Mouse (Mus musculus): ENCODE results near the gene Dpp6. TPM values are rescaled to one million over a fixed set of nuclear protein-coding genes. Genes with fewer than 3 reads are reported as not detected.

Gene Dpp6
- polyA plus RNA-seq, 1 experiment from 2014 or later: 5.5 TPM

DNA sequence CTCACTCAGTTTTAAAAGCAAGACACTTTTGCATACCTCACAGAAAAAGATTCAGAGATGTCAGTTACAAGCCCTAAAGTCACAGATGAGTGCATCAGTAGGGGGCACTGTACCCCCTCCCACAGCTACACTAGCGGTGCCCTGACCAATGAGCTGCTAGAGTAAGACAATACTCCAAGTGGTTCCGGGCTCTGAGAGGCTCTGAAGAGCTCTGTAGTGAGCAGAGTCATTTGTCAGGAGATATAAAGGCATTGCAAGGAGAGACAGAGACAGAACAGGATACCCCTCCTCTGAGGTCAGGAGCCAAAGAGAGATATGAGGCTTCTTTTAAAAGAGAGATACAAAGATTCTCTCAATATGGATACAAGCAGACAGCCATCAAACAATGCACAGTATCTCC lies 305.5 kb downstream of the Dpp6 start:
- no peaks in the 10 kb centered on the region for H3K36me3 ChIP-seq (ENCODE audit: control insufficient read depth, insufficient read depth, low read length)
- H3K4me2 ChIP-seq (ENCODE audit: low read depth, low read length): no peak overlapping the region
- ATAC-seq (ENCODE audit: low read depth) (no peak), DNase-seq (ENCODE audit: low spot score) (no peak)
- no peaks in the 10 kb centered on the region for H3K4me1 ChIP-seq (ENCODE audit: control insufficient read depth, insufficient read depth, low read length)
- no peak overlapping the region for H3K27ac ChIP-seq (replicated peaks; ENCODE audit: low read depth, low read length)
- no peak overlapping the region for H3K4me3 ChIP-seq (ENCODE audit: low read depth, low read length)
- H3K9ac ChIP-seq (ENCODE audit: low read depth, low read length): no peak overlapping the region
- no peaks in the 10 kb centered on the region for H3K9me3 ChIP-seq (ENCODE audit: control insufficient read depth, low read length)
- no peaks in the 10 kb centered on the region for H3K27me3 ChIP-seq (replicated peaks; ENCODE audit: control insufficient read depth, insufficient read depth, low read length)
- WGBS: 40% methylated on average over 2 of the region's 2 CpGs

DNA sequence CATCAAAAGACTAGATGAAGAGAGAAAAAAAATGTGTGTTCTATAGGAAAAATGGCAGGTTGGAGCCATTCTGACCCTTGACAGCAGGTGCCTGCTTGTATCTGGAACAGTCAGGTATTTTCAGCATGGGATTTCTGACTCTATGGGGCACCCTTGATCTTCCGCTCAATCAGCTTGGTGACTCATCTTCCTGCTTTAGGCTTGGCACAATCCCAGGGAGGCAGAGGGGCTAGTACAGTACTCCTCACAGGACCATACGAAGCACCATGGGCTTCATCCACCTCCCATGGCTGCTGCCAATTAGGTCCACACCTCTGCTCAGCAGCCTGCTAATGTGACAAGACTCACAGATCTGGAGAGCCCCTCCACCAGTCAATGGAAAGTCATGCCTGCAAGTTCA lies 305.9 kb downstream of the Dpp6 start:
- Histone ChIP-seq H3K9me3 (ENCODE audit: control insufficient read depth, low read length) (no peaks in the 10 kb centered on the region), H3K4me1 (ENCODE audit: control insufficient read depth, insufficient read depth, low read length) (no peaks in the 10 kb centered on the region), H3K4me3 (ENCODE audit: low read depth, low read length) (no peak overlapping the region), H3K9ac (ENCODE audit: low read depth, low read length) (no peak overlapping the region), H3K27me3 (replicated peaks; ENCODE audit: control insufficient read depth, insufficient read depth, low read length) (no peaks in the 10 kb centered on the region), H3K27ac (replicated peaks; ENCODE audit: low read depth, low read length) (no peak overlapping the region), H3K36me3 (ENCODE audit: control insufficient read depth, insufficient read depth, low read length) (no peaks in the 10 kb centered on the region), H3K4me2 (ENCODE audit: low read depth, low read length) (no peak overlapping the region)
- no peak for ATAC-seq (ENCODE audit: low read depth)
- DNase-seq (ENCODE audit: low spot score): no peak
- WGBS: 89% methylated on average over 2 of the region's 2 CpGs

DNA sequence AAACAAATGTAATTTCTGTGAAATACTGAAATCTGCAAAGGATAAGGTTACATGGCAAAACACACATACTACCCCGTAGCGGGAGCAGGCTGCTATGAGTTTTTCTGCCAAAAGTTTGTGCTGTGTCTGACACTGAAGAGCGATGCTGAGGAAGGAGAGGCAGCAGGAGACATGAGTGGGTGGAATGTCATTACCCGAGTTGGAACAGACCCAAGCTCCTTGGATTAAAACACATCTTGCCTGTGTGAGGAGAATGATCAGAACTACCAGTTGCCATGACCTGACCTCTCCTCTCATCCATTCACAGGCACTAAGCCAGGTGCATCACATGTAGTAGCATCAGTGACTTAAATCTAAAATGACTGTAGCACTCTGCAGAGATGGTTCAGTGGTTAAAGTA lies 309.0 kb downstream of the Dpp6 start:
- H3K4me1 ChIP-seq (ENCODE audit: control insufficient read depth, insufficient read depth, low read length): no peaks in the 10 kb centered on the region
- no peaks in the 10 kb centered on the region for H3K9me3 ChIP-seq (ENCODE audit: control insufficient read depth, low read length)
- H3K27me3 ChIP-seq (replicated peaks; ENCODE audit: control insufficient read depth, insufficient read depth, low read length): no peaks in the 10 kb centered on the region
- no peak overlapping the region for H3K9ac ChIP-seq (ENCODE audit: low read depth, low read length)
- H3K4me2 ChIP-seq (ENCODE audit: low read depth, low read length): no peak overlapping the region
- no peaks in the 10 kb centered on the region for H3K36me3 ChIP-seq (ENCODE audit: control insufficient read depth, insufficient read depth, low read length)
- ATAC-seq (ENCODE audit: low read depth): no peak
- WGBS: 72% methylated on average over 4 of the region's 4 CpGs
- DNase-seq (ENCODE audit: low spot score): no peak
- no peak overlapping the region for H3K4me3 ChIP-seq (ENCODE audit: low read depth, low read length)
- H3K27ac ChIP-seq (replicated peaks; ENCODE audit: low read depth, low read length): no peak overlapping the region

DNA sequence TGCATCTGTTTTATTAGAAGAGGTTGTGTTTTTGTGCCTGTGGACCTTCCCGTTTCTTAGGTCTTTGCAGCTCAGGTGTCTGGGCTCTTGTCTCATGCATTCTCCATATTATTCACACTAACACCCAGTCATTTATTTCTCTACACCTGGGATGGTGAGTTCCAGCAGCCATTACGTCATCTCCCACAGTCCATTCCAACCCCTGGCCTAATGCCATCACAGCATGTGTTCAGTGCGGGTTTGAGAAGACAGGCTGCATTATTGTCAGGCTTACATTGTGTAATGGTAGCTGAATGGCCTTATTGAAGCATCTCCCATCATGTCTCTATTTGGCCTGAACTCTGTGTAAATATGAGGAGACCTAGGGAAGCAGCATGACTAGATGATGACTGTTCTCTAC lies 316.2 kb downstream of the Dpp6 start:
- 69% methylated on average over 3 of the region's 3 CpGs for WGBS

DNA sequence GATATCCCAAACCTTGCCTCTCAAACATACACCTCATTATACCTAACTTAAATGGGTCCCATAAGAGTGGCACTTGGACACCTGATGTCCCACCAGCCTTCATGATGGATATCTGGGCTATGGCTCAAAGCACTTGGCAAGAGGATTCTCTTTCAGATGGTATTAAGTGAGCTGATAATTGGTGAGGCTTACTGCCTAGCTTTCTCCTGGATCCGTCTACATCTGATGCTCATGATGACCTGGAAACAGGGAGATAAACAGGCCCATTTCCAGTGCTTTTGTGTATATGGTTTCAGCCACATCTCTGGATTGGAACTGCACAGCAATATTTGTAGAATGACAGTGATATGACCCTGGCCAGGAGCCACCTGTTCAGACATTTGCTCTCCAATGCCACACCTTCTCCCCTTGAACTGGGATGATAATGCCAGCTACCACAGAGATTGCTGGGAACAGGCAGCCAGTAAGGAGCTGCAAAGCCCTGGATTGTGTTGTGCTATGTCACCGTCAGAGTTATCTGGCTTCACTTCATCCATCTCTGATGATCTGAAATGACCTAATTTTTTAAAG lies 317.5 kb downstream of the Dpp6 start:
- DNase-seq (ENCODE audit: low spot score) (no peak), ATAC-seq (ENCODE audit: low read depth) (no peak)
- Histone ChIP-seq H3K9ac (ENCODE audit: low read depth, low read length) (no peak overlapping the region), H3K4me1 (ENCODE audit: control insufficient read depth, insufficient read depth, low read length) (no peaks in the 10 kb centered on the region), H3K27ac (replicated peaks; ENCODE audit: low read depth, low read length) (no peak overlapping the region), H3K9me3 (ENCODE audit: control insufficient read depth, low read length) (no peaks in the 10 kb centered on the region), H3K4me3 (ENCODE audit: low read depth, low read length) (no peak overlapping the region), H3K4me2 (ENCODE audit: low read depth, low read length) (no peak overlapping the region), H3K27me3 (replicated peaks; ENCODE audit: control insufficient read depth, insufficient read depth, low read length) (no peaks in the 10 kb centered on the region), H3K36me3 (ENCODE audit: control insufficient read depth, insufficient read depth, low read length) (no peaks in the 10 kb centered on the region)
- WGBS: 76% methylated on average over 2 of the region's 2 CpGs

More for the DNA sequence above, 316.2 kb downstream of the Dpp6 start:
- Histone ChIP-seq H3K4me2 (ENCODE audit: low read depth, low read length) (no peak overlapping the region), H3K9me3 (ENCODE audit: control insufficient read depth, low read length) (no peaks in the 10 kb centered on the region), H3K36me3 (ENCODE audit: control insufficient read depth, insufficient read depth, low read length) (no peaks in the 10 kb centered on the region), H3K4me3 (ENCODE audit: low read depth, low read length) (no peak overlapping the region), H3K27ac (replicated peaks; ENCODE audit: low read depth, low read length) (no peak overlapping the region), H3K4me1 (ENCODE audit: control insufficient read depth, insufficient read depth, low read length) (no peaks in the 10 kb centered on the region), H3K27me3 (replicated peaks; ENCODE audit: control insufficient read depth, insufficient read depth, low read length) (no peaks in the 10 kb centered on the region), H3K9ac (ENCODE audit: low read depth, low read length) (no peak overlapping the region)
- no peak for ATAC-seq (ENCODE audit: low read depth)
- DNase-seq (ENCODE audit: low spot score): no peak

DNA sequence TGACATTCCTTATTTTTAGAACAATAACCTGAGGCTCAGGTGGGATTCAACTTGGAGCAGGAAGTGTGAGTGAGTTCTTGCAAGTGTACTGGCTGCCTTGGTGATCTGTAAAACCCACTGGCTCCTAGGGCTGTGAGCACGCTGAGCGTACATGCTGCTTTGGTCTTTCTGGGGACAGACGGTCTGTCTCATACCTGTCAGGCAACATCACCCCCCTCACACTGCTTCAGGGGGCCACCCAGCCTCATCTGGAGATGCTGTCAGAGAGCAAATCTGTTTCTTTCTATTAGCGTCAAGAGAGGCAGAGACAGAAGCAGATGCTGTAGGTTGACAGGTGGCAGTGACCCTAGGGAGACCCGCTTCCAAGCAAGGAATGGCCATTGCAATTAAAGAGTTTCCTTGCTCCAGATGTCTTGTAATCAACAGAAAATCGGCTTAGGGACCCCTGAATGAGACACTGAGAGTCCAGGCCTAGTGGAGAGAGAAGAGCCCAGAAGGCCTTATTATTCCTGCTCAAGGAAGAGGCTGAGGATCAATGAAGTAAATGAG lies 330.5 kb downstream of the Dpp6 start:
- Histone ChIP-seq H3K27ac (replicated peaks; ENCODE audit: low read depth, low read length) (no peak overlapping the region), H3K4me2 (ENCODE audit: low read depth, low read length) (no peak overlapping the region), H3K9me3 (ENCODE audit: control insufficient read depth, low read length) (no peaks in the 10 kb centered on the region), H3K9ac (ENCODE audit: low read depth, low read length) (no peak overlapping the region), H3K27me3 (replicated peaks; ENCODE audit: control insufficient read depth, insufficient read depth, low read length) (no peaks in the 10 kb centered on the region), H3K36me3 (ENCODE audit: control insufficient read depth, insufficient read depth, low read length) (no peaks in the 10 kb centered on the region), H3K4me3 (ENCODE audit: low read depth, low read length) (no peak overlapping the region), H3K4me1 (ENCODE audit: control insufficient read depth, insufficient read depth, low read length) (no peaks in the 10 kb centered on the region)
- ATAC-seq (ENCODE audit: low read depth): no peak
- 67% methylated on average over 6 of the region's 6 CpGs for WGBS
- peak; percentile 2 for DNase-seq (ENCODE audit: low spot score)

DNA sequence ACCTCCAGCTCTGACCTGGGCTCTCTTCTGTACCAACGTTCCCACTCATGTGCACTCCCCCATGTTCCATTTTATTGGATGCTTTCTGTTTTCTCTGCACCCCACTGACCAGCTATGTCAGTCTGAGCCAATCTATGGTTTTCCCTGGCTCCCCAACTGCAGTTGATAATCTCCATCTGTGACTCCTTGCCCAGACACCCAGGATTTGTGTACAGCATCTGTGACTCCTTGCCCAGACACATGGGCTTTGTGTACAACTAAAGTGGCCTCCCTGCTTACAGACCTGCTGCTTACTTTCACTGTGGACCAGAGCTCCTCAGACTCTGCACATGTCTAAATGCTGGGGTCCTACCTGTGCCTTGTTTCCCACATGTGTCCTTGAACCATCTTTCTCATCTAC lies 334.0 kb downstream of the Dpp6 start:
- Histone ChIP-seq H3K4me2 (ENCODE audit: low read depth, low read length) (no peak overlapping the region), H3K27me3 (replicated peaks; ENCODE audit: control insufficient read depth, insufficient read depth, low read length) (no peaks in the 10 kb centered on the region), H3K4me1 (ENCODE audit: control insufficient read depth, insufficient read depth, low read length) (no peaks in the 10 kb centered on the region), H3K27ac (replicated peaks; ENCODE audit: low read depth, low read length) (no peak overlapping the region), H3K36me3 (ENCODE audit: control insufficient read depth, insufficient read depth, low read length) (no peaks in the 10 kb centered on the region), H3K9ac (ENCODE audit: low read depth, low read length) (no peak overlapping the region), H3K4me3 (ENCODE audit: low read depth, low read length) (no peak overlapping the region), H3K9me3 (ENCODE audit: control insufficient read depth, low read length) (no peaks in the 10 kb centered on the region)
- DNase-seq (ENCODE audit: low spot score): no peak
- 67% methylated on average over 1 of the region's 1 CpGs for WGBS
- no peak for ATAC-seq (ENCODE audit: low read depth)

DNA sequence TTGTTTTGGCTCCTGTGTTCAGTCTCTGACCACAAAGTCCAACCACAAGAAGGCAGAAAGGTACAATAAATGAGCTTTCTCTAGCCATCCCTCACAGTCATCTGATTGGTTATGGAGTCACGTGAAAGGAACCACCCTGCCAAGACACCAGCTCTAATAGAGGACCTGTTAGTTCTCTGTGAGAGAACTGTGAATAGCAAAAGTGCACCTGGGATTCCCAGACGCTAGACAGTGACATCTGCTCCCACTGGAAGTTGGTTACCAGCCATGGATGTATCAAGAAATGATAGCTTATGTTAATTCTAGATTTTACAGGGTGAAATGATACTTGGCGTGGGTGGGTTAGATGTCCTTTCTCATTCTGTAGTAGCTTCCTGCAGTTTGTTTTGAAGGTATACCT lies 338.7 kb downstream of the Dpp6 start:
- WGBS: 76% methylated on average over 3 of the region's 3 CpGs
- Histone ChIP-seq H3K27me3 (replicated peaks; ENCODE audit: control insufficient read depth, insufficient read depth, low read length) (no peaks in the 10 kb centered on the region), H3K4me2 (ENCODE audit: low read depth, low read length) (no peak overlapping the region), H3K4me1 (ENCODE audit: control insufficient read depth, insufficient read depth, low read length) (no peaks in the 10 kb centered on the region), H3K9ac (ENCODE audit: low read depth, low read length) (no peak overlapping the region), H3K36me3 (ENCODE audit: control insufficient read depth, insufficient read depth, low read length) (no peaks in the 10 kb centered on the region), H3K9me3 (ENCODE audit: control insufficient read depth, low read length) (no peaks in the 10 kb centered on the region), H3K4me3 (ENCODE audit: low read depth, low read length) (no peak overlapping the region), H3K27ac (replicated peaks; ENCODE audit: low read depth, low read length) (no peak overlapping the region)
- no peak for DNase-seq (ENCODE audit: low spot score)
- no peak for ATAC-seq (ENCODE audit: low read depth)

DNA sequence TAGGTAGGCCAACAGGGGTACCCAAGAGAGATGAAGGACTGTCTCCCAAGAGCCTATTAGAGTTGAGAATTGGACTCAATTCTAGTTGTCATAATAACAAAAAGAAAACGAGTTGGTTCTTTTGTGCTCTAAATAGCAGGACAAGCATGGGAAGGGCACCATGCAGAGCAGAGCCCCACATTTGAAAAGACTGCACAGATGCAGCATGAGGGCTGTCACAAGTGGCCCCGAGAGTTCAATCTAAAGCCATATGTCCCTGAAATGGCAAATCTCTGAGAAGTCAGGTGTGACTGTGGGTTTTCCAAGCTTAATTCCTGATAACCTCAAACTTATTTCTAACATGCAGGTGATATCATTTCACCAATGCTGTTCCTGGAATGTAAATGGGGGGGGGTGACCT lies 339.4 kb downstream of the Dpp6 start:
- no peak overlapping the region for H3K27ac ChIP-seq (replicated peaks; ENCODE audit: low read depth, low read length)
- no peaks in the 10 kb centered on the region for H3K27me3 ChIP-seq (replicated peaks; ENCODE audit: control insufficient read depth, insufficient read depth, low read length)
- ATAC-seq (ENCODE audit: low read depth) (no peak), DNase-seq (ENCODE audit: low spot score) (no peak)
- H3K9ac ChIP-seq (ENCODE audit: low read depth, low read length): no peak overlapping the region
- H3K4me1 ChIP-seq (ENCODE audit: control insufficient read depth, insufficient read depth, low read length): no peaks in the 10 kb centered on the region
- no peaks in the 10 kb centered on the region for H3K9me3 ChIP-seq (ENCODE audit: control insufficient read depth, low read length)
- no peaks in the 10 kb centered on the region for H3K36me3 ChIP-seq (ENCODE audit: control insufficient read depth, insufficient read depth, low read length)
- WGBS: 66% methylated on average over 2 of the region's 2 CpGs
- no peak overlapping the region for H3K4me2 ChIP-seq (ENCODE audit: low read depth, low read length)
- no peak overlapping the region for H3K4me3 ChIP-seq (ENCODE audit: low read depth, low read length)

Data from embryonic facial prominence, embryonic 14.5 days (tissue).